Mouse (Mus musculus) heart, embryonic 13.5 days (tissue): ENCODE data around the gene Cdkal1. TPM values are rescaled to one million over a fixed set of nuclear protein-coding genes. Genes with fewer than 3 reads are reported as not detected.

Source experiments
- ATAC-seq: fragments of 200-750 bp; cut with Nextera tagmentation; 2 replicates; pipeline ENCODE4 v1.8.0; 2017; ENCODE audit warnings: moderate TSS enrichment; ENCODE audit not compliant: insufficient number of reproducible peaks, low FRiP score, low TSS enrichment; ENCODE audit errors: extremely low read depth
- H3K27ac ChIP-seq: fragments of 300-500 bp; sonication (generic); replicated peaks from 2 replicates; pipeline ENCODE4 v1.5.1; 2015; ENCODE audit warnings: moderate library complexity, mild to moderate bottlenecking, inconsistent platforms
- H3K27me3 ChIP-seq: fragments of 300-500 bp; sonication (generic); replicated peaks from 2 replicates; pipeline ENCODE4 v1.6.1; 2015; ENCODE audit warnings: mild to moderate bottlenecking, inconsistent platforms
- H3K36me3 ChIP-seq: fragments of 300-500 bp; sonication (generic); 2 replicates; pipeline ENCODE4 v1.6.1; 2015; ENCODE audit warnings: mild to moderate bottlenecking, inconsistent platforms
- H3K4me1 ChIP-seq: fragments of 300-500 bp; sonication (generic); 2 replicates; pipeline ENCODE4 v1.6.1; 2015; ENCODE audit warnings: inconsistent platforms
- H3K4me2 ChIP-seq: fragments of 300-500 bp; sonication (generic); 2 replicates; pipeline ENCODE4 v1.6.1; 2015; ENCODE audit warnings: inconsistent platforms, mild to moderate bottlenecking, moderate library complexity
- H3K4me3 ChIP-seq: fragments of 300-500 bp; sonication (generic); 2 replicates; pipeline ENCODE4 v1.5.1; 2015; ENCODE audit warnings: moderate library complexity, mild to moderate bottlenecking, inconsistent platforms
- H3K9ac ChIP-seq: fragments of 300-500 bp; sonication (generic); 2 replicates; pipeline ENCODE4 v1.6.1; 2015; ENCODE audit warnings: inconsistent platforms, mild to moderate bottlenecking, moderate library complexity
- H3K9me3 ChIP-seq: fragments of 300-500 bp; sonication (generic); 2 replicates; pipeline ENCODE4 v1.6.1; 2016; ENCODE audit warnings: inconsistent platforms
- WGBS: fragments of 180-500 bp; shearing (Covaris S2); methylation state at CpG from one replicate; pipeline ENCODE4 v1.1.7; 2015; ENCODE audit warnings: mixed read lengths; 5-methylcytosine and 5-hydroxymethylcytosine counted together
- polyA plus RNA-seq: library from polyadenylated mRNA; unstranded; fragments of >200 nt; fragmentation: Nextera tagmentation; extraction: Ambion mirVana; gene quantifications from 2 replicates; pipeline ENCODE4 v1.2.1, GENCODE M21; 2015

The Cdkal1 gene
- polyA plus RNA-seq, 1 experiment from 2014 or later: 19.7 TPM

GRCm38 (mm10) chr13:29580009-29580408 lies 275.5 kb downstream of the Cdkal1 start:
- no peak for ATAC-seq

GRCm38 (mm10) chr13:29578621-29579020 lies 276.9 kb downstream of the Cdkal1 start:
- H3K4me2 ChIP-seq: no peak overlapping the region
- H3K27me3 ChIP-seq: no peaks in the 10 kb centered on the region
- H3K9ac ChIP-seq: no peak overlapping the region
- peaks cover 31% of the 10 kb centered on the region for H3K4me1 ChIP-seq
- H3K27ac ChIP-seq: no peak overlapping the region
- H3K4me3 ChIP-seq: no peak overlapping the region
- 87% methylated on average over 3 of the region's 3 CpGs for whole genome bisulfite sequencing
- H3K9me3 ChIP-seq: no peaks in the 10 kb centered on the region
- ATAC-seq: no peak
- H3K36me3 ChIP-seq: no peaks in the 10 kb centered on the region

More at GRCm38 (mm10) chr13:29580009-29580408, 275.5 kb downstream of the Cdkal1 start:
- WGBS: 64% methylated on average over 3 of the region's 3 CpGs
- H3K4me2 ChIP-seq: no peak overlapping the region
- H3K4me1 ChIP-seq: peaks cover 19% of the 10 kb centered on the region
- H3K36me3 ChIP-seq: no peaks in the 10 kb centered on the region
- no peak overlapping the region for H3K27ac ChIP-seq
- no peaks in the 10 kb centered on the region for H3K27me3 ChIP-seq
- H3K4me3 ChIP-seq: no peak overlapping the region
- H3K9me3 ChIP-seq: no peaks in the 10 kb centered on the region
- H3K9ac ChIP-seq: no peak overlapping the region

- no peak for ATAC-seq
- Histone ChIP-seq H3K36me3 (no peaks in the 10 kb centered on the region), H3K27me3 (no peaks in the 10 kb centered on the region), H3K9me3 (no peaks in the 10 kb centered on the region), H3K4me3 (no peak overlapping the region), H3K4me2 (no peak overlapping the region), H3K4me1 (peaks cover 31% of the 10 kb centered on the region), H3K9ac (no peak overlapping the region), H3K27ac (peak overlapping the region; percentile 65)
- WGBS: 8% methylated on average over 1 of the region's 1 CpGs
Measured at GRCm38 (mm10) chr13:29574784-29575183, 280.7 kb downstream of the Cdkal1 start.

GRCm38 (mm10) chr13:29572477-29572876 lies 283.0 kb downstream of the Cdkal1 start:
- H3K4me3 ChIP-seq: no peak overlapping the region
- H3K9me3 ChIP-seq: no peaks in the 10 kb centered on the region
- H3K9ac ChIP-seq: no peak overlapping the region
- no peak overlapping the region for H3K4me2 ChIP-seq
- H3K27me3 ChIP-seq: no peaks in the 10 kb centered on the region
- no peak for ATAC-seq
- H3K27ac ChIP-seq: no peak overlapping the region
- peaks cover 31% of the 10 kb centered on the region for H3K4me1 ChIP-seq
- WGBS: 64% methylated on average over 2 of the region's 2 CpGs
- no peaks in the 10 kb centered on the region for H3K36me3 ChIP-seq

GRCm38 (mm10) chr13:29565710-29566109 lies 289.8 kb downstream of the Cdkal1 start:
- no peak overlapping the region for H3K27ac ChIP-seq
- H3K4me2 ChIP-seq: no peak overlapping the region
- H3K27me3 ChIP-seq: no peaks in the 10 kb centered on the region
- H3K9me3 ChIP-seq: no peaks in the 10 kb centered on the region
- ATAC-seq: no peak
- H3K36me3 ChIP-seq: no peaks in the 10 kb centered on the region
- no peak overlapping the region for H3K9ac ChIP-seq
- H3K4me3 ChIP-seq: no peak overlapping the region
- H3K4me1 ChIP-seq: peaks cover 11% of the 10 kb centered on the region
- WGBS: 56% methylated on average over 5 of the region's 5 CpGs

- peak overlapping the region; percentile 44 for H3K27ac ChIP-seq
- no peaks in the 10 kb centered on the region for H3K27me3 ChIP-seq
Measured at GRCm38 (mm10) chr13:29559188-29559587, 296.3 kb downstream of the Cdkal1 start.

GRCm38 (mm10) chr13:29555160-29555785 lies 300.2 kb downstream of the Cdkal1 start:
- Histone ChIP-seq H3K27ac (no peak overlapping the region), H3K4me1 (peaks cover 50% of the 10 kb centered on the region), H3K9ac (no peak overlapping the region), H3K36me3 (0 out of 2 replicates have a peak, but pooled peaks cover 3% of the 10 kb centered on the region), H3K9me3 (no peaks in the 10 kb centered on the region), H3K4me3 (no peak overlapping the region), H3K27me3 (no peaks in the 10 kb centered on the region), H3K4me2 (no peak overlapping the region)
- WGBS: 80% methylated on average over 9 of the region's 9 CpGs
- ATAC-seq: no peak

More at GRCm38 (mm10) chr13:29559188-29559587, 296.3 kb downstream of the Cdkal1 start:
- ATAC-seq: no peak
- no peaks in the 10 kb centered on the region for H3K9me3 ChIP-seq
- no peaks in the 10 kb centered on the region for H3K36me3 ChIP-seq
- H3K4me2 ChIP-seq: no peak overlapping the region
- H3K4me3 ChIP-seq: no peak overlapping the region
- peaks cover 36% of the 10 kb centered on the region for H3K4me1 ChIP-seq
- WGBS: 35% methylated on average over 3 of the region's 3 CpGs
- H3K9ac ChIP-seq: no peak overlapping the region

- Histone ChIP-seq H3K9me3 (no peaks in the 10 kb centered on the region), H3K27ac (no peak overlapping the region), H3K27me3 (no peaks in the 10 kb centered on the region), H3K4me3 (no peak overlapping the region), H3K36me3 (0 out of 2 replicates have a peak, but pooled peaks cover 3% of the 10 kb centered on the region), H3K4me2 (no peak overlapping the region), H3K4me1 (peaks cover 50% of the 10 kb centered on the region), H3K9ac (no peak overlapping the region)
- ATAC-seq: no peak
Measured at GRCm38 (mm10) chr13:29553792-29554191, 301.7 kb downstream of the Cdkal1 start.

- H3K9ac ChIP-seq: no peak overlapping the region
- no peak overlapping the region for H3K4me3 ChIP-seq
- H3K4me2 ChIP-seq: no peak overlapping the region
- ATAC-seq: no peak
- 0 out of 2 replicates have a peak, but pooled peaks cover 3% of the 10 kb centered on the region for H3K36me3 ChIP-seq
- H3K9me3 ChIP-seq: no peaks in the 10 kb centered on the region
- H3K27me3 ChIP-seq: no peaks in the 10 kb centered on the region
- WGBS: 73% methylated on average over 5 of the region's 5 CpGs
- no peak overlapping the region for H3K27ac ChIP-seq
- peaks cover 36% of the 10 kb centered on the region for H3K4me1 ChIP-seq
Measured at GRCm38 (mm10) chr13:29552322-29552870, 303.1 kb downstream of the Cdkal1 start.

GRCm38 (mm10) chr13:29550886-29551285 lies 304.6 kb downstream of the Cdkal1 start:
- WGBS: 60% methylated on average over 1 of the region's 1 CpGs
- H3K27me3 ChIP-seq: no peaks in the 10 kb centered on the region
- H3K4me3 ChIP-seq: no peak overlapping the region
- peaks cover 33% of the 10 kb centered on the region for H3K4me1 ChIP-seq
- H3K9ac ChIP-seq: no peak overlapping the region
- 0 out of 2 replicates have a peak, but pooled peaks cover 3% of the 10 kb centered on the region for H3K36me3 ChIP-seq
- H3K4me2 ChIP-seq: no peak overlapping the region
- peak overlapping the region; percentile 57 for H3K27ac ChIP-seq
- H3K9me3 ChIP-seq: no peaks in the 10 kb centered on the region
- ATAC-seq: no peak

- H3K4me3 ChIP-seq: no peak overlapping the region
- no peak overlapping the region for H3K4me2 ChIP-seq
- H3K9me3 ChIP-seq: no peaks in the 10 kb centered on the region
- ATAC-seq: no peak
- no peak overlapping the region for H3K9ac ChIP-seq
- H3K36me3 ChIP-seq: 0 out of 2 replicates have a peak, but pooled peaks cover 3% of the 10 kb centered on the region
- no peaks in the 10 kb centered on the region for H3K27me3 ChIP-seq
- 41% methylated on average over 6 of the region's 6 CpGs for WGBS
- peak overlapping the region; percentile 57 for H3K27ac ChIP-seq
- peaks cover 26% of the 10 kb centered on the region for H3K4me1 ChIP-seq
Measured at GRCm38 (mm10) chr13:29550203-29550602, 305.3 kb downstream of the Cdkal1 start.

- H3K9ac ChIP-seq: no peak overlapping the region
- 0 out of 2 replicates have a peak, but pooled peaks cover 3% of the 10 kb centered on the region for H3K36me3 ChIP-seq
- 27% methylated on average over 2 of the region's 2 CpGs for WGBS
- no peak overlapping the region for H3K4me2 ChIP-seq
- H3K27ac ChIP-seq: peak overlapping the region; percentile 57
- no peak for ATAC-seq
- no peak overlapping the region for H3K4me3 ChIP-seq
- peaks cover 26% of the 10 kb centered on the region for H3K4me1 ChIP-seq
- H3K27me3 ChIP-seq: no peaks in the 10 kb centered on the region
- H3K9me3 ChIP-seq: no peaks in the 10 kb centered on the region
Measured at GRCm38 (mm10) chr13:29549761-29550160, 305.7 kb downstream of the Cdkal1 start.
